Mouse (Mus musculus): ENCODE measurements around the gene Pla2g4a. TPM values are rescaled to one million over a fixed set of nuclear protein-coding genes. Genes with fewer than 3 reads are reported as not detected.

Pla2g4a gene
- polyA plus RNA-seq (2012; rRNA removed), result 0.42 and 0.43 TPM in 2 replicates

GRCm38 (mm10) chr1:149960734-149961424 is at the start of gene Pla2g4a:
Pla2g4a (minus strand) TSS chr1:149961290.
- H3K4me3 ChIP-seq (ENCODE audit: low read depth, low read length), result peak within 1 kb of the TSS; percentile 76
- TF ChIP-seq POLR2A (IDR thresholded peaks at IDR 0.05; ENCODE audit: low read depth, low read length) (no peak), CTCF (IDR thresholded peaks at IDR 0.05; ENCODE audit: extremely low read depth, insufficient read length, insufficient replicate concordance, low read depth, low read length) (no peak)
- H3K27me3 ChIP-seq (ENCODE audit: control insufficient read depth, insufficient read depth, low read length), result no peaks in the 10 kb centered on the region
- WGBS, result 3% methylated on average over 15 of the region's 15 CpGs
- H3K4me1 ChIP-seq (ENCODE audit: control insufficient read depth, insufficient read depth, insufficient read length, low read length), result 0 out of 2 replicates have a peak, but pooled peaks cover 1% of the 10 kb centered on the region
- H3K36me3 ChIP-seq (ENCODE audit: control insufficient read depth, insufficient read depth, low read length), result no peaks in the 10 kb centered on the region
- peak within 1 kb of the TSS; percentile 94 for H3K27ac ChIP-seq (ENCODE audit: insufficient read depth, low read depth, low read length)

GRCm38 (mm10) chr1:150010629-150010979 is 49.5 kb upstream of the Pla2g4a start:
- WGBS, result 65% methylated on average over 4 of the region's 4 CpGs
- H3K4me1 ChIP-seq (ENCODE audit: control insufficient read depth, insufficient read depth, insufficient read length, low read length), result no peaks in the 10 kb centered on the region
- no peaks in the 10 kb centered on the region for H3K27me3 ChIP-seq (ENCODE audit: control insufficient read depth, insufficient read depth, low read length)
- no peak overlapping the region for H3K27ac ChIP-seq (ENCODE audit: insufficient read depth, low read depth, low read length)
- no peak overlapping the region for H3K4me3 ChIP-seq (ENCODE audit: low read depth, low read length)
- TF ChIP-seq CTCF (IDR thresholded peaks at IDR 0.05; ENCODE audit: extremely low read depth, insufficient read length, insufficient replicate concordance, low read depth, low read length) (no peak), POLR2A (IDR thresholded peaks at IDR 0.05; ENCODE audit: low read depth, low read length) (no peak)
- no peaks in the 10 kb centered on the region for H3K36me3 ChIP-seq (ENCODE audit: control insufficient read depth, insufficient read depth, low read length)

DNA sequence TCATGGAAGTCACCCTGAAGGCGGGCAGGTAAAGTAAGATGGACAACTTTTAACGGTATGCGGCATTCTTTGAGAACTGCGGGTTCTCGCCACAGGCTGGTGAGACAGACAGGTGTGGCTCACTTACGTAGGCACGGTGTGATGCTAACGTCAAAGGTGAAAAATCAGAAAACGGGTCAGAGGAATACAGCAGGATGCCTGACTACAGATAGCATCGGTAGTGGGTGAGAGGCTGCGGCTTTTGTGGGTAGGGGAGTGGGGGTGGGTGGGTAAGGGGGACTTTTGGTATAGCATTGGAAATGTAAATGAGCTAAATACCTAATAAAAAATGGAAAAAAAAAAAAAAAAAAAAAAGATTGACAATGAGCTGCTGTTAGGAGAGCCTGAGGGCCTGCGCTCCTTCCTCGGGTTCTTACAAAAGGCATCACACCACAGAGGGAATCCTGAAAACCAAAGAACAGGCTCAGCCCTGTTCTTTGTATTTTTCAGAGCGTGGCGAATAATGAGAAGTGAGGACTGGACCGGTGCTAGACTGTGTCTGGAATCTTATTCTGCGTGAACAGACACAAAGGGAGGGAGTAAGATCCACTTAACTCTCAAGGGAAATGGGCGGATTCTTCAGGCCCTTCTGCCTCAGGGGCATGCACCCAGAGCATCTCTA is 49.0 kb upstream of the Pla2g4a start:
- Histone ChIP-seq H3K27me3 (ENCODE audit: control insufficient read depth, insufficient read depth, low read length) (no peaks in the 10 kb centered on the region), H3K4me1 (ENCODE audit: control insufficient read depth, insufficient read depth, insufficient read length, low read length) (no peaks in the 10 kb centered on the region), H3K36me3 (ENCODE audit: control insufficient read depth, insufficient read depth, low read length) (no peaks in the 10 kb centered on the region), H3K4me3 (ENCODE audit: low read depth, low read length) (no peak overlapping the region), H3K27ac (ENCODE audit: insufficient read depth, low read depth, low read length) (no peak overlapping the region)
- no peak for TF ChIP-seq CTCF (IDR thresholded peaks at IDR 0.05; ENCODE audit: extremely low read depth, insufficient read length, insufficient replicate concordance, low read depth, low read length)
- TF ChIP-seq POLR2A (IDR thresholded peaks at IDR 0.05; ENCODE audit: low read depth, low read length), result no peak
- 89% methylated on average over 18 of the region's 18 CpGs for WGBS

DNA sequence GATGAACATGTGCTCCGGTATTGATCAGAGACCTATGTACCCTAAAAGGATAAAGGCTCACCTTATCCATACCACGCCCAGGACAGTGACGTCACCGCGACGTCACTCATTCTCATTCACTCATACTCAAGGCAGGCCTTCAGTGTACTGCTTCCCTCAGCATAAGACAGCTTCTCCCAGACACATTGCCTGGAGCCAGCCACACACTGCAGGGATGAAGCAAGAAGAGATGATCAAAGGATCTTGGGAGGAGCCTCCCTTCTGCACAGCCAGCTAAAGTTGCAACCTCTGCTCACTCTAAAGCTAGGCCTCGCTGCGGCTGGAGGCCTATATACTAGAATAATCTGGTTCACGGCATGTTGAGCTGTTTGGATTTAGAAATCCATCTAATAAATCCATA is 48.0 kb upstream of the Pla2g4a start:
- H3K4me1 ChIP-seq (ENCODE audit: control insufficient read depth, insufficient read depth, insufficient read length, low read length), result no peaks in the 10 kb centered on the region
- no peaks in the 10 kb centered on the region for H3K27me3 ChIP-seq (ENCODE audit: control insufficient read depth, insufficient read depth, low read length)
- no peak overlapping the region for H3K4me3 ChIP-seq (ENCODE audit: low read depth, low read length)
- 88% methylated on average over 9 of the region's 9 CpGs for WGBS
- H3K27ac ChIP-seq (ENCODE audit: insufficient read depth, low read depth, low read length), result no peak overlapping the region
- H3K36me3 ChIP-seq (ENCODE audit: control insufficient read depth, insufficient read depth, low read length), result no peaks in the 10 kb centered on the region
- TF ChIP-seq POLR2A (IDR thresholded peaks at IDR 0.05; ENCODE audit: low read depth, low read length), result no peak
- TF ChIP-seq CTCF (IDR thresholded peaks at IDR 0.05; ENCODE audit: extremely low read depth, insufficient read length, insufficient replicate concordance, low read depth, low read length), result no peak

DNA sequence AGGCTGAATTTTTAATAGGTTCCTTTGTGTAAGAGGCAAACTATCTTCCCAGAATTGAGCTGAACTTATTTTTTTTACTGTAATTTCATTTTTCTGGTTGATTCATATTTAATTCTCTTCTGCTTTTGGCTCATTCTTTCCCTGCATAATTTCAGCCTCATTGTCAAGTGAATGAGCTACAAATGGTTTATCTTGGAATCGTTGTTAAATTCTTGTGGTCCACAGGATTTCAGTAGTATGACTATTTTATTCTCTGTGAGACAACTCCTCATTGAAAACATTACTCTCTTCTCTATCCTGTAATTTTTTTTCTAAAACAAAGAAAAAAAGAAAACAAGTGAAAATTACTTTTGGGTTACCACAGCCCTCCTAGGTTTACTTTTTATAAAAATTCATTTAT is 14.5 kb upstream of the Pla2g4a start:
- no peak overlapping the region for H3K27ac ChIP-seq (ENCODE audit: insufficient read depth, low read depth, low read length)
- H3K4me1 ChIP-seq (ENCODE audit: control insufficient read depth, insufficient read depth, insufficient read length, low read length), result no peaks in the 10 kb centered on the region
- H3K27me3 ChIP-seq (ENCODE audit: control insufficient read depth, insufficient read depth, low read length), result no peaks in the 10 kb centered on the region
- H3K4me3 ChIP-seq (ENCODE audit: low read depth, low read length), result no peak overlapping the region
- H3K36me3 ChIP-seq (ENCODE audit: control insufficient read depth, insufficient read depth, low read length), result no peaks in the 10 kb centered on the region
- TF ChIP-seq CTCF (IDR thresholded peaks at IDR 0.05; ENCODE audit: extremely low read depth, insufficient read length, insufficient replicate concordance, low read depth, low read length), result no peak
- TF ChIP-seq POLR2A (IDR thresholded peaks at IDR 0.05; ENCODE audit: low read depth, low read length), result no peak
- WGBS, result 65% methylated on average over 1 of the region's 1 CpGs

GRCm38 (mm10) chr1:149965826-149966225 is 4.7 kb upstream of the Pla2g4a start:
- TF ChIP-seq CTCF (IDR thresholded peaks at IDR 0.05; ENCODE audit: extremely low read depth, insufficient read length, insufficient replicate concordance, low read depth, low read length) (no peak), POLR2A (IDR thresholded peaks at IDR 0.05; ENCODE audit: low read depth, low read length) (no peak)
- Histone ChIP-seq H3K36me3 (ENCODE audit: control insufficient read depth, insufficient read depth, low read length) (no peaks in the 10 kb centered on the region), H3K4me1 (ENCODE audit: control insufficient read depth, insufficient read depth, insufficient read length, low read length) (0 out of 2 replicates have a peak, but pooled peaks cover 1% of the 10 kb centered on the region), H3K4me3 (ENCODE audit: low read depth, low read length) (no peak overlapping the region), H3K27ac (ENCODE audit: insufficient read depth, low read depth, low read length) (no peak overlapping the region), H3K27me3 (ENCODE audit: control insufficient read depth, insufficient read depth, low read length) (no peaks in the 10 kb centered on the region)
- 39% methylated on average over 1 of the region's 1 CpGs for WGBS
